Mouse (Mus musculus) MN1 (cell line): ENCODE measurements around the gene Nell1.
"Not testable (repeated sequence)": the region's sequence is repeated elsewhere in the genome, so short reads cannot be mapped to it uniquely, and the experiment has no call there.

Experiments
- DNase-seq: peaks from one replicate; pipeline ENCODE4 v3.0.0-alpha.2; 2016; ENCODE audit warnings: low spot score

Gene Nell1

GRCm38 (mm10) chr7:49974841-49975440, at the start of gene Nell1:
Nell1 (plus strand) TSS chr7:49974864.
- no peak for DNase-seq

DNA sequence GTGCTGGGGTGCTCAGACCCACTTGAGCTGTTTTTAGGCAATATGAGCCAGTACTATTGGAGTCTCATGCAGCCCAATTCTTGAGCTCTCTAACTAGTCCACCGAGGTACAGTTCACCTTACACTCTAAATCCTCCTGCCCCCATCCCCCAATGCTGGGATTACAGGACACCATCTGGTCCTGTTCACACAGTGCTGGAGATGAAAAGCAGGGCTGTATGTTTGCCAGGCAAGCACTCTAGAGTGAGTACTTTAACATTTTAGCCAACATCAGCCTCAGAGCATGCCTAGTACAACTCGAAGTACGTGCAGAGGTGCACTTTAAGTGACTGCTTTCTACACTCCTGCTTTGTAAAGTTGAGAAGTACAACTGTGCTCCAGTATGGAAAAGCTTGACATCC, 46.1 kb upstream of the Nell1 start:
- no peak for DNase-seq

DNA sequence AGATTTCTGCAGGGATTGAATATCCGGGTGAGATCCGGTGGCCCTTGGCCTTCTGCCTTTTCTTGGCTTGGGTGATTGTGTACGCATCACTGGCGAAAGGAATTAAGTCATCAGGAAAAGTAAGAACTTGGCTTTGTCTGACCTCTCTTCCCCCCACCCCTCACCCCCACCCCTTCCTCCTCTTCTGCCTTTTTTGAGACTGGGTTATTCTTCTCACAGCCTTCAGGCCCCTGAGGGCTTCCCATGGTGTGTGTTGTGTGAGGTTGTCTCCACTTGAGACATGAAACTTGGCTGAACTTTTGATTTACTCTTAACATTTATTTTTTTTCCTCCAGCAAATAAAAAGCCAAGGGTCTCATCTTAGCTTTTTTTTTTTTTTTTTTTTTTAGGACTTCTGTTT, 44.7 kb upstream of the Nell1 start:
- no peak for DNase-seq

- not testable (repeated sequence) for DNase-seq
Observed at GRCm38 (mm10) chr7:49933386-49934115, 41.1 kb upstream of the Nell1 start.

GRCm38 (mm10) chr7:49936821-49937220, 37.8 kb upstream of the Nell1 start:
- DNase-seq = no peak

- no peak for DNase-seq
Observed at GRCm38 (mm10) chr7:49942023-49942422, 32.6 kb upstream of the Nell1 start.

- DNase-seq = no peak
Observed at GRCm38 (mm10) chr7:49942490-49942889, 32.2 kb upstream of the Nell1 start.

GRCm38 (mm10) chr7:49946691-49947090, 28.0 kb upstream of the Nell1 start:
- no peak for DNase-seq

GRCm38 (mm10) chr7:49953546-49954181, 21.0 kb upstream of the Nell1 start:
- peak; percentile 16 for DNase-seq

DNA sequence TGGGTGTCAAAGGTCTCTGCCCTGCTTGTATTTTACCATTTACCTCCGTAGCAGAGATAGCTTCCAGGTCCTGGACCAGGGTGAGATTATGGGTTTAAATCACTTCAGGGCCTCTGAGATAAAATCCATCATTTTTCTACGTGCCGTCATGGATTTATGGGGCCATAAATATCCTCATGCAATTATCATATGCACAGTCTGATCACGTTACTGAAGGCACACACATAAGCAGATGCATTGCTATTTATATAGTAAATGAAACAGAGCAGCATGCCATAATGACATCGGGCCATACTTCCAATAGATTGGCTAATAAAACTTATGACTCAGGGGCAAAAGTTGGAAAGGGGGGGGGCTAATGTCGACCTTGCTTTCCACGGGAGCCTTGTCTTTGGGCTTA, 19.8 kb upstream of the Nell1 start:
- DNase-seq = no peak

- no peak for DNase-seq
Observed at GRCm38 (mm10) chr7:49957142-49957541, 17.5 kb upstream of the Nell1 start.

DNA sequence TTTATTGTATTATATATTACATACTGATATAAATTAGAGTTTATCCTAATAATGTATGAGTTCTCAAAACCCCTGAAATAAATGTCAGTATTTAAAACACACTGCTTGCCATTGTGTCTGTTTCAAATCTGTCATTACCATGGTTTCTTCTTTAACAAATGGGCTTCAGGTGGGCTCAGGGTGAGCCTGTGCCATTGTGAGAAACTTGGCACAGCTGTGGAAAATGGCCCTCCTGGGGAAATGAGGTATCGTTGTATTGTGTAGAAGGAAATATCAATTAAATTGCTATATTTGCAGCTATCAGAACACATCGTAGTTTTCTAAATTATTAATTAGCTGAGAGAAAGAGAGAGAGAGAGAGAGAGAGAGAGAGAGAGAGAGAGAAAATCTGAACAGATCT, 10.9 kb upstream of the Nell1 start:
- no peak for DNase-seq

GRCm38 (mm10) chr7:49969516-49969915, 5.1 kb upstream of the Nell1 start:
- DNase-seq = no peak

DNA sequence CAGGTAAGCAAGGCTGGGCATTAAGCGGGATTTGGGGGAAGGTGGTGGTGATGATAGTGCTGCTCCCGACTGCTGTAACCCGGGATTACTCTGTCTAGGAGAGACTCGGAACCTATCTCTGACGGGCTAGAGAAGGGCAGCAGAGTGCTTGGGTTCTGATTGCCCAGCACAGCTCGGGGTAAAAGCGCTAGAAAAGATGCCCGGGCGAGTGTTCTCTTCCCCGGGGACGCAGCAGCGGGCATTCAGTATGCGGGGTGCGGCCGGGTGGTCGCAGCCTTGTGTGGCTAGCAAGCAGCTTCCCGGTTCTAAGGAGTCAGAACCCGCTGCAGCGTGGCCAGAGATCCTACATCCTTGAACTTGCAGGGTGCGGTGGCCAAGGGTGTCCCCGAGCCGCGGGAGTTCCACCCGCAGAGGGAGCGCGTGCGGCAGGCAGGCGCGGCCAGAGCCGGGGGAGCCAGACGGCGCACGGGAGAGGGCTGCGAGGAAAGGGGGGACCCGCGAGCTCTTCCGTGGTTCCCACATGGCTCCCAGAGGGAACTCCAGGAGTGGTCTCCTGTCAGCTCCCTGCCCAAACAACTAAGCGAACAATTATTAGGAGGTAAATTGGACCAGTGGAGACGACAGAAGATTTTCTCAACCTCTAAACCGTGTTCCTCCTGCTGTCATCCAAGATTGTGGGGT, 917 bp downstream of the Nell1 start:
- DNase-seq = no peak

GRCm38 (mm10) chr7:49981511-49982227, 7.0 kb downstream of the Nell1 start:
- no peak for DNase-seq

DNA sequence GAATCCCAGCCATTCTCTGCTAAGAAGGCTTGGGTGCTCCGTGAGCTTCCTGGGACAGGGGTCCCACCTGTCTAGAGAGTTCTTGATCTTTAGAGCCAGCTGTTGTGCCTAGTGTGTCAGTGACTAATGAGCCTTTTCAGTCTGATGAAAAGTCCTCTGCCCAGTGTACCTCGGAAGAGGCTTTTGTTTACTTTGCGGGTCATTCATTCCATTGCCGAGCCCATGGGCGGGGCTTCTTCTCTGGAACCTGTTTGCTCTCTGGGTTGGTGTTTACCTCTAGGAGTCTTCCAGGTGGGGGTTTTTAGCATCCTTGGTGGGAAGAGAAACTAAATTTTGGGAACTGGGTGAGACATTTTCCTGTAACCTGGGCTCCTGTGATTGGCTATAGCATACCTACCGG, 10.0 kb downstream of the Nell1 start:
- DNase-seq = no peak

DNA sequence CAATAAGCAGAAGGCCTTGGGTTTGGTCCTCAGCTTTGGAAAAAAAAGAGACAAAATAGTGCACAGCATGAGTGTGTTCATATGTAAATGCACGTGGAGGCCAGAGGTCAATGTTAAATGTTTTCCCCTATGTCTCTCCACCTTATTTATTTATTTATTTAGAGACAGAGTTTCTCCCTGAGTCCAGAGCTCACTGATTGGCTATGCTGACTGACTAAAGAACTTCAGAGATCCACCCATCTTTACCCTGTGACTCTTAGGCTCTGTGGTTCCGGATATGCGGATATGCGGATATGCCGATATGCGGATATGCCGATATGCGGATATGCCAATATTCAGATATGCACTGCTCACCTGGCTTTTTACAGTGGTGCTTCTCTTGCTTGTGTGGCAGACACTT, 11.3 kb downstream of the Nell1 start:
- no peak for DNase-seq

- no peak for DNase-seq
Observed at GRCm38 (mm10) chr7:49999321-49999720, 24.7 kb downstream of the Nell1 start.

- DNase-seq = no peak
Observed at GRCm38 (mm10) chr7:50005268-50005667, 30.6 kb downstream of the Nell1 start.

DNA sequence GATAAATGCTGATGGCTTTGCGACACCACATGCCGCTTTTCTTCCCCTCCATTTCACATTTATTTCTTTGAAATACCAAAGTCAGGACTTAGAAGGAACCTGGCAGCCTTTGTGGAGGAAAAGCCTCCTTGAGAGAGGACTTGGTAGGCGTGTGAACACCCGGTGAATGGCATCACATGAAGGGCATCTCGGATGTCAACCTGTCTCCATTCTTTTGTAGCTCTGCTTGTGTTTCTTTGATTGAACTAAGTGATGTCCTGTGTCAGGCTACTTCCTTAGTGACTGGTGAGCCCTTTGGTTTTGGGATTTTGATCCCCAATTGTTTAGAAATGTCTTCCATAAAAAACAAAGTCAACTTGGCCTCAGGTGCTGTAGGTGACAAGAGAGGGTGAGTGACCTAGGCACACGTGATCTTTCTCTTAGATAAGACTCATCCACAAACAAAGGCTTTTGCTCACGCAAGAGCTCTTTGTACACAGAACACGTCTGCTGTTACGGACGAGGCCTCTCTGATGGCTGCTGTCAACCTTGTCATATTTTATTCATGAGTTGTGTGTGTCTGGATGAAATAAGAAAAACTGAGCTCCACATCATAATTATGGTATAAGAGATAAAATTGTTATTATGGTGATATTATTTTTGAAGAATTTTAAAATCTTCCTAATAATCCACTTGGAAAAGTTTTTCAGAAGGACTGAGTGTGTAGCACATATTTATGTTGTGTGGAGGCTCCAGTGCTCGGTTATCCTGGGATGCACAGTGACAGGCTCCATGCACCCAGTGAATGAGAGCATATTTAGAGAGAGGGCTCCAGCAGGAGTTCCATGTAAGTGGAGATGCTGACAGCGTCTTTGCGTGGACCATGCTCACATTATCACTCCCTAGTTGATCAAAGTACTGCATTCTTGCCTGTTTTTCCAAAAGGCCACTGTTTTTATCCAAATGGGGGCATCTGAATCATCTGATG, 60.8 kb downstream of the Nell1 start:
- no peak for DNase-seq

GRCm38 (mm10) chr7:50041112-50041511, 66.4 kb downstream of the Nell1 start:
- no peak for DNase-seq
